Mouse (Mus musculus): Measurements from ENCODE around the gene Iffo2.
"Not testable (repeated sequence)": the region's sequence is repeated elsewhere in the genome, so short reads cannot be mapped to it uniquely, and the experiment has no call there.

Iffo2 gene

GRCm38 (mm10) chr4:139530248-139530647, at the start of gene Iffo2:
Gene Iffo2 (plus strand): TSS chr4:139530548.
- DNase-seq (ENCODE audit: low read depth) = not testable (repeated sequence)

GRCm38 (mm10) chr4:139481400-139481799, 48.9 kb upstream of the Iffo2 start:
- DNase-seq (ENCODE audit: low read depth) = no peak

GRCm38 (mm10) chr4:139483461-139484105, 46.8 kb upstream of the Iffo2 start:
- DNase-seq (ENCODE audit: low read depth) = no peak

- no peak for DNase-seq (ENCODE audit: low read depth)
These were observed 45.9 kb upstream of the Iffo2 start for GRCm38 (mm10) chr4:139484496-139484895.

- DNase-seq (ENCODE audit: low read depth) = no peak
These were observed 43.3 kb upstream of the Iffo2 start for GRCm38 (mm10) chr4:139487085-139487484.

- DNase-seq (ENCODE audit: low read depth) = no peak
These were observed 42.0 kb upstream of the Iffo2 start for GRCm38 (mm10) chr4:139488325-139488724.

- no peak for DNase-seq (ENCODE audit: low read depth)
These were observed 40.4 kb upstream of the Iffo2 start for GRCm38 (mm10) chr4:139489946-139490345.

GRCm38 (mm10) chr4:139490413-139491055, 39.8 kb upstream of the Iffo2 start:
- DNase-seq (ENCODE audit: low read depth) = no peak

GRCm38 (mm10) chr4:139491541-139492170, 38.7 kb upstream of the Iffo2 start:
- DNase-seq (ENCODE audit: low read depth) = no peak

- no peak for DNase-seq (ENCODE audit: low read depth)
These were observed 38.0 kb upstream of the Iffo2 start for GRCm38 (mm10) chr4:139492258-139492833.

- no peak for DNase-seq (ENCODE audit: low read depth)
These were observed 36.9 kb upstream of the Iffo2 start for GRCm38 (mm10) chr4:139493227-139494025.

- DNase-seq (ENCODE audit: low read depth) = no peak
These were observed 29.5 kb upstream of the Iffo2 start for GRCm38 (mm10) chr4:139500814-139501213.

GRCm38 (mm10) chr4:139501702-139502101, 28.6 kb upstream of the Iffo2 start:
- no peak for DNase-seq (ENCODE audit: low read depth)

- DNase-seq (ENCODE audit: low read depth) = no peak
These were observed 26.4 kb upstream of the Iffo2 start for GRCm38 (mm10) chr4:139503919-139504318.

- DNase-seq (ENCODE audit: low read depth) = no peak
These were observed 24.6 kb upstream of the Iffo2 start for GRCm38 (mm10) chr4:139505716-139506115.

GRCm38 (mm10) chr4:139506727-139507126, 23.6 kb upstream of the Iffo2 start:
- no peak for DNase-seq (ENCODE audit: low read depth)

- no peak for DNase-seq (ENCODE audit: low read depth)
These were observed 21.3 kb upstream of the Iffo2 start for GRCm38 (mm10) chr4:139509069-139509468.

GRCm38 (mm10) chr4:139511557-139511956, 18.8 kb upstream of the Iffo2 start:
- DNase-seq (ENCODE audit: low read depth) = no peak

GRCm38 (mm10) chr4:139512985-139513384, 17.4 kb upstream of the Iffo2 start:
- no peak for DNase-seq (ENCODE audit: low read depth)

GRCm38 (mm10) chr4:139519221-139519620, 11.1 kb upstream of the Iffo2 start:
- DNase-seq (ENCODE audit: low read depth) = no peak

GRCm38 (mm10) chr4:139521926-139522325, 8.4 kb upstream of the Iffo2 start:
- no peak for DNase-seq (ENCODE audit: low read depth)

- no peak for DNase-seq (ENCODE audit: low read depth)
These were observed 3.9 kb upstream of the Iffo2 start for GRCm38 (mm10) chr4:139526475-139526874.

Data from c-Kit-positive CD71-positive TER-119-negative erythroid progenitor cells, embryonic 14.5 days (primary cell).